Mouse (Mus musculus) heart, embryonic 13.5 days (tissue): Measurements from ENCODE around the gene Pheta2. TPM values are rescaled to one million over a fixed set of nuclear protein-coding genes. Genes with fewer than 3 reads are reported as not detected.

ENCODE experiments used
- ATAC-seq: fragments of 200-750 bp; cut with Nextera tagmentation; 2 replicates; pipeline ENCODE4 v1.8.0; 2017; ENCODE audit warnings: moderate TSS enrichment; ENCODE audit not compliant: insufficient number of reproducible peaks, low FRiP score, low TSS enrichment; ENCODE audit errors: extremely low read depth
- H3K27ac ChIP-seq: fragments of 300-500 bp; sonication (generic); replicated peaks from 2 replicates; pipeline ENCODE4 v1.5.1; 2015; ENCODE audit warnings: moderate library complexity, mild to moderate bottlenecking, inconsistent platforms
- H3K27me3 ChIP-seq: fragments of 300-500 bp; sonication (generic); replicated peaks from 2 replicates; pipeline ENCODE4 v1.6.1; 2015; ENCODE audit warnings: mild to moderate bottlenecking, inconsistent platforms
- H3K36me3 ChIP-seq: fragments of 300-500 bp; sonication (generic); 2 replicates; pipeline ENCODE4 v1.6.1; 2015; ENCODE audit warnings: mild to moderate bottlenecking, inconsistent platforms
- H3K4me1 ChIP-seq: fragments of 300-500 bp; sonication (generic); 2 replicates; pipeline ENCODE4 v1.6.1; 2015; ENCODE audit warnings: inconsistent platforms
- H3K4me2 ChIP-seq: fragments of 300-500 bp; sonication (generic); 2 replicates; pipeline ENCODE4 v1.6.1; 2015; ENCODE audit warnings: inconsistent platforms, mild to moderate bottlenecking, moderate library complexity
- H3K4me3 ChIP-seq: fragments of 300-500 bp; sonication (generic); 2 replicates; pipeline ENCODE4 v1.5.1; 2015; ENCODE audit warnings: moderate library complexity, mild to moderate bottlenecking, inconsistent platforms
- H3K9ac ChIP-seq: fragments of 300-500 bp; sonication (generic); 2 replicates; pipeline ENCODE4 v1.6.1; 2015; ENCODE audit warnings: inconsistent platforms, mild to moderate bottlenecking, moderate library complexity
- H3K9me3 ChIP-seq: fragments of 300-500 bp; sonication (generic); 2 replicates; pipeline ENCODE4 v1.6.1; 2016; ENCODE audit warnings: inconsistent platforms
- WGBS: fragments of 180-500 bp; shearing (Covaris S2); methylation state at CpG from one replicate; pipeline ENCODE4 v1.1.7; 2015; ENCODE audit warnings: mixed read lengths; 5-methylcytosine and 5-hydroxymethylcytosine counted together
- polyA plus RNA-seq: library from polyadenylated mRNA; unstranded; fragments of >200 nt; fragmentation: Nextera tagmentation; extraction: Ambion mirVana; gene quantifications from 2 replicates; pipeline ENCODE4 v1.2.1, GENCODE M21; 2015

Pheta2 gene
- polyA plus RNA-seq, 1 experiment from 2014 or later = 9.2 TPM

DNA sequence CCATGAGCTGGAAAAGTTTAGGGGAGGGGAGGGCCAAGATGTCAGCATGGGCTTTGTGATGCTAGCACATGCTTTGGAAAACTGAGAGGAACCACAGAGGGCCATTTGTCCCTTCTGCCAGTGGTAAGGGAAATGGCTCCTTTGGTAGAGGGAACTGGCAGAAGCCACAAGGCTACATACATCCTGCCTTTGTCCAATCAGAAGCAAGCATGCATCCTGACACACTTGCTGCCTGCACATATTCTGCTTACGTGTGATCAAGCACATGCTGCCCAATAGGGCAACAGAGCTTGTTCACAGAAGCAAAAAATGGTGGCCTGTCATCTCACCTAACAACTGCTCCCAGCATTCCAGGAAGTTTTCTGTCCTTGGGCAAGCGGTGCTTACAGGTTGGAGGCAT is 13.4 kb upstream of the Pheta2 start:
- Histone ChIP-seq H3K4me1 (no peaks in the 10 kb centered on the region), H3K4me3 (no peak overlapping the region), H3K9me3 (no peaks in the 10 kb centered on the region), H3K27ac (no peak overlapping the region), H3K4me2 (no peak overlapping the region), H3K9ac (no peak overlapping the region), H3K36me3 (peaks cover 17% of the 10 kb centered on the region), H3K27me3 (no peaks in the 10 kb centered on the region)
- 70% methylated on average over 2 of the region's 2 CpGs for WGBS
- ATAC-seq = no peak

DNA sequence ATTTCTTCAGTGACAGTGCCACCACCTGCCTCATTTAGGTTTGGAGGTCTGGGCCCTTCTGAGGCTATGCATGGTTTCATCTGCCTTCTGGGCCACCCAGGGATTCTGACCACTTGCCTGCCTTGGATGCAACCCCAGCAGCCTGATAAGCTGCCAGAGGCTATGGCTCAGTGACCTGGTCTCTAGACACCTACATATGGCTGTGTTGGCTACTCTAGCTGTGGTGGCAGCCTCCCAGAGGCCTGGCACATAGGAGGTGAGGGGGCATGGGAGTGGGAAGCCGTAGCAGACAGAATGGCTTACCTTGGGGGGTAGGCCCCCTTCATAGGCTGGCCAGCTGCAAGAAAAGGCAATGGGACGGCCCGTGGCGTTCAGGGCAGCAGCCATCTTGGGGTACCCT is 3.5 kb upstream of the Pheta2 start:
- WGBS = 94% methylated on average over 4 of the region's 4 CpGs
- peaks cover 24% of the 10 kb centered on the region for H3K4me1 ChIP-seq
- no peak for ATAC-seq
- no peak overlapping the region for H3K4me3 ChIP-seq
- H3K36me3 ChIP-seq = peaks cover 63% of the 10 kb centered on the region
- no peak overlapping the region for H3K9ac ChIP-seq
- H3K27ac ChIP-seq = no peak overlapping the region
- no peaks in the 10 kb centered on the region for H3K27me3 ChIP-seq
- H3K4me2 ChIP-seq = no peak overlapping the region
- no peaks in the 10 kb centered on the region for H3K9me3 ChIP-seq

DNA sequence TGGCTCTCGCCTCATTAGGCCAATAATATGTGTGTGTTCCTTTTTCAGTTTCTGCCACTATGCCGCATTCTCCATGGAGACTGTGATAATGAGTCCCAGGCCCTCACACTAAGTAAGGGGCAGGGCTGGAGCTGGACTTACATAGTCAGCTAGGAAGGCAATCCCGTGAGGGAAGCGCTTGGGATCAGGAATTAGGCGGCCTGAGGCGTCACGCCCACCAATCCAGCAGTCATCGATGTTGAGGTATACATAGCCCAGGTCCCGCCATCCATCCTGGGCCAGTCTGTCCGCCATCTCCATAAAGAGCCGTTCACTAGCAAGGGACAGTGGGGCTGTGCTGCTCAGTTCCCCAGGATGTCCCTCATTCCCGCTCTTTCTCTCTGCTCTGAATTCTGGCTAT is 2.1 kb upstream of the Pheta2 start:
- H3K4me2 ChIP-seq = peak overlapping the region; percentile 93
- WGBS = 84% methylated on average over 12 of the region's 12 CpGs
- ATAC-seq = no peak
- no peak overlapping the region for H3K27ac ChIP-seq
- peaks cover 49% of the 10 kb centered on the region for H3K36me3 ChIP-seq
- H3K9me3 ChIP-seq = no peaks in the 10 kb centered on the region
- peak overlapping the region; percentile 63; the same call in 1 of the 2 replicates for H3K4me3 ChIP-seq
- H3K9ac ChIP-seq = peak overlapping the region; percentile 80; the same call in 1 of the 2 replicates
- H3K27me3 ChIP-seq = no peaks in the 10 kb centered on the region
- H3K4me1 ChIP-seq = peaks cover 38% of the 10 kb centered on the region

DNA sequence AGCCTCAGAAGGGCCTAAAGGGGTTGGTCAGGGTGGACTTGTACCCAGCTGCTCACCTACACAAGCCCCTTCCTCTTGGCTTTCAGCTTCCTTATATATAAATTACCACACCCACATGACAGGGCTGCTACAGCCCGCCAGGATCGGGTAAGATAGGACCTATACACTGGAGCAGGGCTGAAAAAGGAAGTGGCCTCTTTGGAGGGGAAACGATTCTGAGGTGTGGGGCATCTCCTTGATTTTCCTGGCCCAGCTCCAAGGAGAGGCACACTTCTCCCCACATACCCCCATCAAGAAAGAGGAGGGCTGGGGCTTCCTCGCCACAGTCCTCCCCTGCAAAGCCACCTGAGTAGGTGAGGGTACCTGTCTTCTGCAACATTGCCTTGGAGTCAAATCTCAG is 867 bp upstream of the Pheta2 start:
- peak overlapping the region; percentile 63 for H3K4me3 ChIP-seq
- H3K4me1 ChIP-seq = peaks cover 48% of the 10 kb centered on the region
- no peak for ATAC-seq
- no peaks in the 10 kb centered on the region for H3K27me3 ChIP-seq
- peak overlapping the region; percentile 80 for H3K9ac ChIP-seq
- H3K9me3 ChIP-seq = no peaks in the 10 kb centered on the region
- H3K36me3 ChIP-seq = peaks cover 38% of the 10 kb centered on the region
- peak overlapping the region; percentile 93 for H3K4me2 ChIP-seq
- peak overlapping the region; percentile 66 for H3K27ac ChIP-seq
- 14% methylated on average over 4 of the region's 4 CpGs for WGBS

DNA sequence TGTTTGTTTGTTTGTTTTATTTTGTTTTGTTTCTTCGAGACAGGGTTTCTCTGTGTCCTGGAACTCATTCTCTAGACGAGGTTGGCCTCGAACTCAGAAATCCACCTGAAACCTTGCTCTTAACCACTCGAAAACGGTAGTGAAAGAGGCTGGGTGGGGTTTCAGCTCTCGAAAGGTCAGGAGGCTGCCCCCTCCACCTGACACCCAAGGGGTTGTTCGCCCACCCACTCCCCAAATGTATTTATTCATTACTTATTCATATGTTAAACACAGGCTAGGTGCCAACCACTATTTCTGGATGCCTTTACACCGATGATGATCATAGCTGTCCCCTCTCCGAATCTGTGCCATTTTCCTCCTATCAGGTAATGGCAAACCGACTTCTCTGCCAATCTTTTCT is 408 bp downstream of the Pheta2 start:
- H3K4me1 ChIP-seq = peaks cover 48% of the 10 kb centered on the region
- ATAC-seq = no peak
- no peaks in the 10 kb centered on the region for H3K9me3 ChIP-seq
- H3K4me3 ChIP-seq = peak overlapping the region; percentile 63
- H3K9ac ChIP-seq = peak overlapping the region; percentile 80
- peak overlapping the region; percentile 89 for H3K27ac ChIP-seq
- WGBS = 55% methylated on average over 10 of the region's 10 CpGs
- no peaks in the 10 kb centered on the region for H3K27me3 ChIP-seq
- H3K36me3 ChIP-seq = peaks cover 33% of the 10 kb centered on the region
- H3K4me2 ChIP-seq = peak overlapping the region; percentile 93

DNA sequence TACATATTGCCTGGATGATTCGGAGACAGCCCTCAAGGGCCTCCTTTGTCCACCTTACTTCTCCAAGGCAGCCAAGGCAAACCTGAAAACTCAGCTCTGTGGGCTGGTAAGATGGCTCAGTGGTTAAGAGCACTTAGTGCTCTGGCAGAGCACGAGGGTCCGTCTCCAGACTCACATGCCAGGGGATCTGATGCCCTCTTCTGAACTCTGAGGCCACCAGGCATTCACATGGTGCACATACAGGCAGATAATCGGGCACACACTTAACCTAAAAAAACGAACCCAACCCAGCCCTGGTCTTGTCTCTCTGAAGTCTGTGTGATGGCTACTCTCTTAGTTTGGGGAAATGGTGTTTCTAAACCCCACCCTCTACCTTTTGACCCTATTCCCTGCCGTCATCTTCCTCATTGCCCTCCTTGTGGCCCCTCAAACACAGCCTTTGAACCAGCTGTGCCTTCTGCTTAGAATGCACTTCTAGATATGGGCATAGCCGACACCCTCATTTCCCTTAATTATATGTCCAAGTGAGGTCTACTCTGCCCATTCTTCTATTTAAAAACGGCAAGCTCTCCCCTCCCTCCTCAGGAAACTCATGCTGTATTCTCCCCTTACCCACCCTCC is 1.0 kb downstream of the Pheta2 start:
- 65% methylated on average over 8 of the region's 8 CpGs for WGBS
- peak overlapping the region; percentile 89 for H3K27ac ChIP-seq
- H3K4me2 ChIP-seq = peak overlapping the region; percentile 93

DNA sequence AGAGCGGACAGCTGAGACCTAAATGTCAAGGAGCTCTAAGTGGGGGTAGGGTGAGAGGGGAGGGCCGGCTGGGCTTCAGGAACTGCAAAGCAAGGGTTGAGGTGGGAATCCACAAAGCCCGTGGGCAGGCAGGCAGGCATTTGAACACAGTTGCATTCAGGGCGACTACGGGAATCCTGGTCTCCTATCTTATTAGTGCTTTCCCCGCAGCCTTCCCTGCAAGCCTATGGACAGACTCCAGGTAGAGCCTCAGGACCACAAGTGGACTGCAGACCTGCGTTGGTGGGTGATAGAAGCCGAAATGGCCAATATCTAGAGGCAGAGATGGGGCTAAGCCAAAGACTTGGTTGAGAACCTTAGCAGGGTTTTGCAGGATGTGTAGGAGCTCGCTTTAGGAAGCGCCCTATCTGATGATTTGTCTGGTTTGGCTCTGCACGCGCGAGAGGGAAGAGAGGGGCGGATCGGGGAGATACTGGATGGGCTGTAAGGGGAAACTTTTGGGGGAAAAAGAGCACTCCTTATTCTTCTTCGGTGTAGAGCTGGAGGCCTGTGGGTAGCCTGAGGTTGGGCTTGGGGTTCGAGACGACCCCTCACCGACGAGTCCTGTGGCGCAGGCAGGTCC is 1.8 kb downstream of the Pheta2 start:
- peaks cover 52% of the 10 kb centered on the region for H3K4me1 ChIP-seq
- peak overlapping the region; percentile 89 for H3K27ac ChIP-seq
- peak overlapping the region; percentile 87 for H3K9ac ChIP-seq
- no peaks in the 10 kb centered on the region for H3K27me3 ChIP-seq
- peaks cover 19% of the 10 kb centered on the region for H3K36me3 ChIP-seq
- peak overlapping the region; percentile 93 for H3K4me2 ChIP-seq
- H3K4me3 ChIP-seq = peak overlapping the region; percentile 53
- 26% methylated on average over 21 of the region's 21 CpGs for WGBS
- H3K9me3 ChIP-seq = no peaks in the 10 kb centered on the region
- no peak for ATAC-seq

More for the DNA sequence above, 1.0 kb downstream of the Pheta2 start:
- Histone ChIP-seq H3K4me1 (peaks cover 48% of the 10 kb centered on the region), H3K9me3 (no peaks in the 10 kb centered on the region), H3K36me3 (peaks cover 27% of the 10 kb centered on the region), H3K4me3 (peak overlapping the region; percentile 63; the same call in 1 of the 2 replicates), H3K27me3 (no peaks in the 10 kb centered on the region), H3K9ac (peak overlapping the region; percentile 87; the same call in 1 of the 2 replicates)
- no peak for ATAC-seq

DNA sequence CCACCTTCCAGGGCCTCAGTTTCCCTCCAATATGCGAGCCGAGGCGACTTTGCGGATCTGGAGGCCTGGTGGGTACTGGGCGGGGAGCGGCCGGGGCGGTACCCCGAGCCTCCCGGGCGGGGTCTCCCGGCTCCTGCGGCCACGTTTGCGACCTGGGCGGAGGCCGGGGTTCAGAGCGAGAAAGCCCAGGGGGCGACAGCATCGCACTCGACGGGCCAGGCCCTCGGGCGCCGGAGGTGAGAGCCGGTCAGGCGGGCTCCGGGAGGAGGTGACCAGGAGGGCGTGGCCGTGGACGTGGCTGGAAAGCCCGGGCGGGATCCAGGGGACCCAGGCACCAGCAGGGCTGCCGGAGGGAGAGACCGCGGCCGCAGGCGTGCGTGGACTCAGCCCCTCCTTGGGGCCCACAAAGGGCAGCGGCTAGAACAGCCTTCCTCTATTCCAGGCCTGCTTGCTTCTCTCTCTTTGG is 2.3 kb downstream of the Pheta2 start:
- peak; percentile 43 for ATAC-seq
- peaks cover 52% of the 10 kb centered on the region for H3K4me1 ChIP-seq
- peak overlapping the region; percentile 53 for H3K4me3 ChIP-seq
- WGBS = under 1% methylated on average over 39 of the region's 40 CpGs
- H3K27ac ChIP-seq = peak overlapping the region; percentile 89
- H3K36me3 ChIP-seq = peaks cover 13% of the 10 kb centered on the region
- peak overlapping the region; percentile 93 for H3K4me2 ChIP-seq
- no peaks in the 10 kb centered on the region for H3K9me3 ChIP-seq
- peak overlapping the region; percentile 87 for H3K9ac ChIP-seq
- no peaks in the 10 kb centered on the region for H3K27me3 ChIP-seq

DNA sequence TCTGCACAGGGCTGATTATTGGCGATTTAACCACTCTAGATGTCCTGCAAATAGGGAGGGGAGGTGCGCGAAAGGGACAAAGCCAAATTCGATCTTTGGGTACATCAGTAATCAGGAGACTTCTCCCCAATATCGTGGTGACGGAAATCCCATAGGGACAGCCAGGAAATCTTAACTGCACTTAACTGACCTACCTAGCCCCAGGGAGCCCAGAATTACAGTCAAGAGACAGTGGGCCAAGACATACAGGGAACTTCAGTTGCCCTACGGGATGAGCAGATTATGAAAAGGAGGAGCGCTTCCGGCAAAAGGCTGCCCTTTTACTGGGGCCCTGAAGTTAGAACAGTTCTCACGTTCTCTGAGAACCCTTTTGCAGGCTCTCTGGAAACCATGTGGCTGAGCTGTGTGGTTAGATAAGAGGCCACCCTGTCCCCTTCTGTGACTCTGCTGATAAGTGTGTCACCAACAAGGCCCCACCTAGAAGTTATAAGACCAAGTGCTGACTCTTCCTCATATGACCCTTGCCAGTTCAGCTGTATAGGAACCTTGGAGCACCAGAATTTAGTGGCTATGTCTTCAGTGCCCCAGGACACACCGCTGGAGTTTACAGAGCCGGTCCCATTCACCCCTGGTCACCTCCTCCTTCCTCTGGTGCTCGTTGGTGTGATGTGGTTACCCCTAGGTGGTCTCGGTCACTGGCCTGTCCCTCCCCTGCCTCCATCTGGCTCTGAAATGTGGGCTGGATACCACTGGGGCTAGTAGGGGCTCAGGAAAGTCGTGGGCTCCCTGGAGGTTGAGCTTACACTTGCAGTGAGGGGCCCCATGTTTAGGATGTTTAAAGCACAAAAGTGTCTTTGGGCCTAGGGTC is 3.2 kb downstream of the Pheta2 start:
- Histone ChIP-seq H3K27me3 (no peaks in the 10 kb centered on the region), H3K4me3 (peak overlapping the region; percentile 53), H3K27ac (peak overlapping the region; percentile 89), H3K36me3 (peaks cover 5% of the 10 kb centered on the region; the same call in 1 of the 2 replicates), H3K9ac (peak overlapping the region; percentile 87), H3K4me1 (peaks cover 56% of the 10 kb centered on the region), H3K4me2 (peak overlapping the region; percentile 93), H3K9me3 (no peaks in the 10 kb centered on the region)
- ATAC-seq = peak; percentile 7; the same call in 1 of the 2 replicates
- WGBS = 29% methylated on average over 15 of the region's 15 CpGs

DNA sequence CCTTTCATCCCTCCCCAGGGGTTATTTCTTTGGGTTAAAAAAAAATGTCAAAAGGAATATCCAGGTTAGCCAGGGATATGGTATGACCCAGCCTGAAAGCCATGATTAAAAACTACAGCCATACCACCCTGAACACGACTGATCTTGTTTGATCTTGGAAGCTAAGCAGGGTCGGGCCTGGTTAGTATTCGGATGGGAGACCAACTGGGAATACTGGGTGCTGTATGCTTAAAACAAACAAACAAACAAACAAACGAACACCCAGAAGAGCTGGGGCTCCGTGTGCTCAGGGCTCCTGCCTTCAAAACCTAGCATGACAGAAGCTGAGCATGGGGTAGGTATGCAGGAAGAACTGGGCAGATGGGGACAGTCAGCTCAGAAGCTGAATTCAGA is 3.8 kb downstream of the Pheta2 start:
- ATAC-seq = no peak
- Histone ChIP-seq H3K27me3 (no peaks in the 10 kb centered on the region), H3K4me3 (peak overlapping the region; percentile 53), H3K36me3 (peaks cover 8% of the 10 kb centered on the region; the same call in 1 of the 2 replicates), H3K4me1 (peaks cover 56% of the 10 kb centered on the region), H3K27ac (peak overlapping the region; percentile 89), H3K4me2 (peak overlapping the region; percentile 93), H3K9me3 (no peaks in the 10 kb centered on the region), H3K9ac (peak overlapping the region; percentile 87)
- WGBS = 70% methylated on average over 5 of the region's 5 CpGs
